Comparison of ENCODE assay signal across 12 mouse cellular contexts in the genomic region with DNA sequence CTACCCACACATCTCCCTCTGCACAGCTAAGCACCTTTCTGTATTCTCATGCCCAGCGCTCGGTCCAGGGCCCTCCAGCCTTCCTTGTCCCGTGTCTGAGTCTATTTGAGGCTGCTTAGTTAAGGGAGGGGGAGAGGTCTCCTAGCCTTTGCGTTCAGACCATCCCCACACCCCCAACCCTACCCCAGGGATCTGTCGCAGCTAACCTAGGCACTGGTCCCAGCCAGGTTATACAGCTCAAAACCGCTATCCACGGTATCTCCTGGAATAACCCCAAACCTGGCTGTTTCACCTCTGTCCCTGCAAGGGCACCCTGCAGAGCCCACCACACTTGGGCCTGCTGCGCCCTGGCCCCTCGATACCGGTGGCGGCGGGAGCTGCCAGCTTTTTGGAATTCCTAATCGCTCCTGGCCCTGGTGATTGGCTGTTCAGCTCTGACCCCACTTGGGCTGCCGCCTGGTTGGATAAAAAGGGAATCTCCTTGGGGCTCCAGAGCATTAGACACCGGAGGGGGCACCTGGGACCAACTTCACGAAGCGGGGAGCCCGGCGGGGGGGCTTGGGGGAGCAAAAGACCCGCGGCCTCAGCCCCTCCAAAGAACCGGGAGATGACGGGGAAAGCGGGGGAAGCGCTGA. TPM values are rescaled to one million over a fixed set of nuclear protein-coding genes. Genes with fewer than 3 reads are reported as not detected.
DNase-seq lines count a peak whose midpoint lies in the region; ATAC-seq and TF ChIP-seq lines count a peak whose summit lies in the region.
"Had no signal": no experiment of that assay in that cellular context is flagged by ENCODE, and none has a peak within 500 bp of the region (broad histone marks: within the 10 kb centered on the region; RNA-seq: fewer than 3 reads in every experiment).

A gene (plus strand): TSS at position 427 of the 635 bp plus-strand sequence.

- TF ChIP-seq EP300 in liver, postnatal 0 days (IDR thresholded peaks at IDR 0.05; ENCODE audit: low read depth) = no peak

- TF ChIP-seq CTCF in liver, postnatal 0 days (IDR thresholded peaks at IDR 0.05; ENCODE audit: low read depth) = no peak
- TF ChIP-seq CTCF in cerebellum, adult 2 months (IDR thresholded peaks at IDR 0.05; ENCODE audit: borderline replicate concordance, insufficient read depth, low read depth, low read length) = no peak

- 0 out of 2 replicates have a peak, but pooled peaks have one; percentile 3 for ATAC-seq in cerebellum, adult (ENCODE audit: insufficient number of reproducible peaks, low FRiP score, low TSS enrichment)
- ATAC-seq in liver, embryonic 11.5 days (replicated peaks; ENCODE audit: low FRiP score) = no peak
- ATAC-seq in liver, postnatal 0 days = no peak
- no peak for ATAC-seq in limb, embryonic 12.5 days (ENCODE audit: insufficient number of reproducible peaks, insufficient read depth, low FRiP score, low TSS enrichment, low read depth)

- no peak within 1 kb of the TSS for H3K4me3 ChIP-seq in liver, embryonic 11.5 days (ENCODE audit: low read depth, low read length)
- no peak within 1 kb of the TSS for H3K4me3 ChIP-seq in liver, postnatal 0 days (ENCODE audit: low read depth, low read length)
- peak within 1 kb of the TSS; percentile 27 for H3K4me3 ChIP-seq in limb, embryonic 12.5 days (replicated peaks)
- no peak within 1 kb of the TSS for H3K4me3 ChIP-seq in cerebellum, adult 2 months (replicated peaks; ENCODE audit: insufficient read depth, low read depth, low read length)
- H3K4me3 ChIP-seq: gastrocnemius, adult 2 months; liver, embryonic 15.5 days had no signal

- DNase-seq in cerebellum, adult 11-12 months = no peak
- DNase-seq in liver, embryonic 11.5 days (ENCODE audit: low spot score) = no peak
- no peak for DNase-seq in liver, postnatal 0 days
- DNase-seq in retina, embryonic 14.5 days (ENCODE audit: low spot score) = peak; percentile 72
- DNase-seq in ovary, postnatal 10 days (ENCODE audit: low spot score) = no peak
- DNase-seq in cerebellum, adult 2 months = no peak
- DNase-seq: cerebellum, adult 11 months; gastrocnemius, adult 2 months had no signal

- no peak for TF ChIP-seq POLR2A in cerebellum, adult 2 months (IDR thresholded peaks at IDR 0.05; ENCODE audit: borderline replicate concordance, insufficient read depth, low read length)

- no peak within 1 kb of the TSS for H3K9ac ChIP-seq in liver, embryonic 11.5 days (ENCODE audit: low read depth, low read length)
- no peak within 1 kb of the TSS for H3K9ac ChIP-seq in liver, postnatal 0 days (replicated peaks)
- no peak within 1 kb of the TSS for H3K9ac ChIP-seq in limb, embryonic 12.5 days (replicated peaks)
- H3K9ac ChIP-seq: liver, embryonic 15.5 days had no signal

- H3K4me1 ChIP-seq in liver, embryonic 11.5 days (replicated peaks; ENCODE audit: control insufficient read depth, insufficient read depth, low read length) = 0 out of 2 replicates have a peak, but pooled peaks cover 3% of the 10 kb centered on the region
- 0 out of 2 replicates have a peak, but pooled peaks cover 4% of the 10 kb centered on the region for H3K4me1 ChIP-seq in liver, postnatal 0 days (ENCODE audit: insufficient read depth)
- H3K4me1 ChIP-seq in limb, embryonic 12.5 days (replicated peaks) = peaks cover 29% of the 10 kb centered on the region
- H3K4me1 ChIP-seq in cerebellum, adult 2 months (ENCODE audit: control insufficient read depth, insufficient read depth, low read length) = no peaks in the 10 kb centered on the region
- H3K4me1 ChIP-seq: liver, embryonic 15.5 days had no signal

- H3K4me2 ChIP-seq in liver, embryonic 11.5 days = 0 out of 2 replicates have a peak within 1 kb of the TSS, but pooled peaks have one; percentile 13
- H3K4me2 ChIP-seq in liver, postnatal 0 days (ENCODE audit: low read depth, low read length) = no peak within 1 kb of the TSS
- peak within 1 kb of the TSS; percentile 44 for H3K4me2 ChIP-seq in limb, embryonic 12.5 days
- H3K4me2 ChIP-seq: liver, embryonic 15.5 days had no signal

- no peaks in the 10 kb centered on the region for H3K36me3 ChIP-seq in liver, embryonic 11.5 days (ENCODE audit: control insufficient read depth, insufficient read depth, low read length)
- H3K36me3 ChIP-seq in liver, postnatal 0 days (replicated peaks; ENCODE audit: insufficient read depth, low read length) = no peaks in the 10 kb centered on the region
- H3K36me3 ChIP-seq in limb, embryonic 12.5 days = no peaks in the 10 kb centered on the region
- H3K36me3 ChIP-seq: liver, embryonic 15.5 days had no signal

- WGBS in liver, embryonic 11.5 days = 4% methylated on average over 25 of the region's 25 CpGs
- 7% methylated on average over 24 of the region's 25 CpGs for WGBS in liver, postnatal 0 days (ENCODE audit: insufficient replicate concordance)
- 2% methylated on average over 25 of the region's 25 CpGs for WGBS in limb, embryonic 12.5 days
- 9% methylated on average over 25 of the region's 25 CpGs for WGBS in cerebellum, adult 2 months

- H3K9me3 ChIP-seq in liver, embryonic 11.5 days (ENCODE audit: control insufficient read depth, low read length) = no peaks in the 10 kb centered on the region
- H3K9me3 ChIP-seq in liver, postnatal 0 days (ENCODE audit: low read length) = no peaks in the 10 kb centered on the region
- no peaks in the 10 kb centered on the region for H3K9me3 ChIP-seq in limb, embryonic 12.5 days
- H3K9me3 ChIP-seq: liver, embryonic 15.5 days had no signal

- no peak within 1 kb of the TSS for H3K27ac ChIP-seq in liver, embryonic 11.5 days (ENCODE audit: low read depth, low read length)
- no peak within 1 kb of the TSS for H3K27ac ChIP-seq in liver, postnatal 0 days (ENCODE audit: low read depth)
- H3K27ac ChIP-seq in limb, embryonic 12.5 days = no peak within 1 kb of the TSS
- no peak within 1 kb of the TSS for H3K27ac ChIP-seq in cerebellum, adult 2 months (ENCODE audit: insufficient read depth, low read length)
- H3K27ac ChIP-seq: gastrocnemius, adult 2 months; liver, embryonic 15.5 days had no signal

- peaks cover 72% of the 10 kb centered on the region for H3K27me3 ChIP-seq in liver, embryonic 11.5 days (replicated peaks; ENCODE audit: control insufficient read depth, insufficient read depth, low read length)
- peaks cover 65% of the 10 kb centered on the region for H3K27me3 ChIP-seq in liver, postnatal 0 days (ENCODE audit: insufficient read depth, low read length)
- H3K27me3 ChIP-seq in limb, embryonic 12.5 days = peaks cover 91% of the 10 kb centered on the region
- peaks cover 6% of the 10 kb centered on the region; the same call in 1 of the 2 replicates for H3K27me3 ChIP-seq in cerebellum, adult 2 months (ENCODE audit: control insufficient read depth, insufficient read depth, low read length)

RNA-seq across cellular contexts. Expression of the gene that starts here (rescaled TPM):
- polyA plus RNA-seq in liver, embryonic 11.5 days (2014; fragmentation: Nextera tagmentation; extraction: Ambion mirVana) = not detected in 2 replicates
- polyA plus RNA-seq in liver, postnatal 0 days (2015; fragmentation: Nextera tagmentation; extraction: Ambion mirVana) = not detected in 2 replicates
- 0.13 and 0.24 TPM in 2 replicates for polyA plus RNA-seq in limb, embryonic 12.5 days (2016; fragmentation: Nextera tagmentation; extraction: Ambion mirVana)
- 1.6 and 2.2 TPM in 2 replicates for polyA plus RNA-seq in cerebellum, adult 2 months (2012; rRNA removed)
- polyA plus RNA-seq: large intestine, adult 2 months; liver, embryonic 15.5 days had no signal
